Mouse (Mus musculus): Measurements from ENCODE around the gene Msl1.

DNA sequence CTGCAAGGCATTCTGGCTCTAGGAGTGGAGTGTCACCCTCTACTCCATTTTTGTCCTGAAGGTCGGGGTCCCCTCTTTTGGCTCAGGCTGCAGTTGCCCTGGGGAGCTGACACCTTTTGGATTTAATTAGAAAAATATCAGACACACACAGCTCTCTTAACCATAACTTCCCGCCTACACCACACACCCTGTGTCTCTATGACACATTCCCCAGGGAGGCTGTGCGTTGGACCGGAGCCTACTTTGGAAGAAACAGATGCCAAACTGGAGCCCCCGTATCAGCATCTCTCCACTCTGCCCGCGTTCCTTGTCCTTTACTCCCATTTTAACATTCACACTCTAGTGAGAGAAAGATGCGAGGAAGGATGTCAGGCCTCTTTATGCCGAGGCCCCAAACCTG lies 43.2 kb downstream of the Msl1 start:
- TF ChIP-seq POLR2A (IDR thresholded peaks at IDR 0.05; ENCODE audit: low read depth, low read length) = no peak
- TF ChIP-seq SIN3A (IDR thresholded peaks at IDR 0.05; ENCODE audit: low read length) = no peak

All from CH12.LX (cell line).